Mouse (Mus musculus) testis, adult 2 months (tissue): ENCODE measurements around the gene Bmper.

ENCODE experiments used
- CTCF ChIP-seq: fragments of 200-500 bp; IDR thresholded peaks from 2 replicates; pipeline ENCODE4 v1.5.1; 2012; ENCODE audit warnings: low read depth, mild to moderate bottlenecking, inconsistent platforms, low read length, moderate library complexity; ENCODE audit not compliant: control insufficient read depth, insufficient read depth, insufficient replicate concordance
- POLR2A ChIP-seq: fragments of 200-500 bp; IDR thresholded peaks from 2 replicates; pipeline ENCODE4 v1.6.1; 2012; ENCODE audit warnings: low read depth, mild to moderate bottlenecking, inconsistent platforms, low read length, moderate library complexity; ENCODE audit not compliant: control insufficient read depth

DNA sequence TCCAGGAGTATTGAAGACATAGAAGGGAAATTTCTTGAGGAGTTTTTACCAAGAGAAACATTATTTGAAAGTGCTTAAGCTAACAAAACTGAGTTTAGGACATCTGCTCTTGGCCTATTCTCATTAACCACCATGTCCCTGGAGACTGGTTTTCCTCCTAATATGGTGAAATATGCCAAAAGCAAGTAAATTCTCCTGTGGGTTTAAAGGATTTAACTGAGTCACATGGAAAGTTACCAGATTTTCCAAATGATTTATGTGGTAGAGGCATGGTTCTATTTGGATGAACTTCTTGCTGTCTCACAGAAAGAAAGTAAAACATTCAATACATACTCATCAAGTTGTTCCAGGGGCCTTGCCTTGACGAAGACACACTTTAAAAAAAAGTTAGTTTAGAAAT lies 31.9 kb upstream of the Bmper start:
- no peak for TF ChIP-seq CTCF
- TF ChIP-seq POLR2A = no peak
